Mouse (Mus musculus) MEL (cell line): ENCODE measurements around the gene Ccdc86. TPM values are rescaled to one million over a fixed set of nuclear protein-coding genes. Genes with fewer than 3 reads are reported as not detected.

Experiments
- DNase-seq: peaks from one replicate; pipeline ENCODE4 v3.0.0; 2011; ENCODE audit warnings: low read depth, low spot score
- H3K27ac ChIP-seq: 2 replicates; pipeline ENCODE4 v1.5.1; 2012; ENCODE audit warnings: low read depth, mild to moderate bottlenecking, control low read depth, low read length, moderate library complexity; ENCODE audit not compliant: control insufficient read depth
- H3K27me3 ChIP-seq, 2 experiments: fragments of 150-350 bp in 1 of 2; sonication (generic) in 1 of 2; 2 replicates each; pipeline ENCODE4 v1.6.1; 2012; ENCODE audit warnings: low read length in 2 of 2, mild to moderate bottlenecking in 2 of 2, improper control_type of control experiment in 1 of 2, moderate library complexity in 1 of 2; ENCODE audit not compliant: insufficient read depth in 2 of 2, control insufficient read depth in 1 of 2
- H3K36me3 ChIP-seq, 2 experiments: 2 replicates each; pipeline ENCODE4 v1.6.1; 2012 to 2014; ENCODE audit warnings: low read length in 2 of 2, improper control_type of control experiment in 1 of 2, inconsistent platforms in 1 of 2, mild to moderate bottlenecking in 1 of 2; ENCODE audit not compliant: insufficient read depth in 2 of 2, control insufficient read depth in 1 of 2
- H3K4me1 ChIP-seq, 2 experiments: fragments of 150-350 bp in 1 of 2; sonication (generic) in 1 of 2; 2 replicates each; pipeline ENCODE4 v1.6.1; 2012; ENCODE audit warnings: low read length in 2 of 2, improper control_type of control experiment in 1 of 2, mild to moderate bottlenecking in 1 of 2; ENCODE audit not compliant: insufficient read depth in 2 of 2, control insufficient read depth in 1 of 2
- H3K4me3 ChIP-seq, 2 experiments: fragments of 150-350 bp in 1 of 2; sonication (generic) in 1 of 2; 2 replicates each; pipeline ENCODE4 v1.5.1; 2012; ENCODE audit warnings: low read depth in 2 of 2, low read length in 2 of 2, mild to moderate bottlenecking in 2 of 2, moderate library complexity in 2 of 2, control low read depth in 1 of 2, improper control_type of control experiment in 1 of 2; ENCODE audit not compliant: control insufficient read depth in 1 of 2, insufficient read depth in 1 of 2
- H3K79me2 ChIP-seq: 2 replicates; pipeline ENCODE4 v1.6.1; 2012; ENCODE audit warnings: mild to moderate bottlenecking, low read length, moderate library complexity; ENCODE audit not compliant: control insufficient read depth, poor library complexity, insufficient read depth
- H3K9ac ChIP-seq: 2 replicates; pipeline ENCODE4 v1.6.1; 2012; ENCODE audit warnings: low read depth, mild to moderate bottlenecking, control low read depth, low read length, moderate library complexity; ENCODE audit not compliant: control insufficient read depth, poor library complexity, severe bottlenecking
- H3K9me3 ChIP-seq: fragments of 150-350 bp; sonication (generic); replicated peaks from 2 replicates; pipeline ENCODE4 v1.6.1; 2012; ENCODE audit warnings: mild to moderate bottlenecking, low read length, improper control_type of control experiment, moderate library complexity; ENCODE audit not compliant: insufficient read depth
- BHLHE40 ChIP-seq: IDR thresholded peaks from 2 replicates; pipeline ENCODE4 v1.6.1; 2012; ENCODE audit warnings: low read depth, mild to moderate bottlenecking, inconsistent platforms, low read length, improper control_type of control experiment, borderline replicate concordance
- CHD1 ChIP-seq: IDR thresholded peaks from 2 replicates; pipeline ENCODE4 v1.6.1; 2012; ENCODE audit warnings: low read depth, mild to moderate bottlenecking, inconsistent platforms, low read length, improper control_type of control experiment
- E2F4 ChIP-seq: IDR thresholded peaks from 2 replicates; pipeline ENCODE4 v1.6.1; 2011; ENCODE audit warnings: low read depth, low read length, improper control_type of control experiment, borderline replicate concordance
- ELF1 ChIP-seq: IDR thresholded peaks from 2 replicates; pipeline ENCODE4 v1.6.1; 2014; ENCODE audit warnings: low read depth, mild to moderate bottlenecking, inconsistent platforms, low read length, improper control_type of control experiment, moderate library complexity
- EP300 ChIP-seq, 2 experiments: IDR thresholded peaks; 2 replicates each; pipeline ENCODE4 v1.6.1; 2011; ENCODE audit warnings: improper control_type of control experiment in 2 of 2, low read length in 2 of 2, low read depth in 1 of 2, mild to moderate bottlenecking in 1 of 2
- GABPA ChIP-seq: IDR thresholded peaks from 2 replicates; pipeline ENCODE4 v1.6.1; 2012; ENCODE audit warnings: low read depth, mild to moderate bottlenecking, inconsistent platforms, low read length, improper control_type of control experiment, moderate library complexity
- GATA1 ChIP-seq: IDR thresholded peaks from 2 replicates; pipeline ENCODE4 v1.6.1; 2011; ENCODE audit warnings: low read depth, low read length, improper control_type of control experiment
- KAT2A ChIP-seq: conservative IDR thresholded peaks from 2 replicates; pipeline ENCODE4 v1.6.1; 2012; ENCODE audit warnings: low read depth, low read length, improper control_type of control experiment, inconsistent platforms
- MAX ChIP-seq: IDR thresholded peaks from 2 replicates; pipeline ENCODE4 v1.6.1; 2011; ENCODE audit warnings: low read length, improper control_type of control experiment
- MAZ ChIP-seq: IDR thresholded peaks from 2 replicates; pipeline ENCODE4 v1.6.1; 2012; ENCODE audit warnings: low read depth, mild to moderate bottlenecking, inconsistent platforms, low read length, improper control_type of control experiment
- MEF2A ChIP-seq: IDR thresholded peaks from 2 replicates; pipeline ENCODE4 v1.6.1; 2014; ENCODE audit warnings: low read depth, mild to moderate bottlenecking, inconsistent platforms, low read length, improper control_type of control experiment; ENCODE audit not compliant: poor library complexity, insufficient replicate concordance, severe bottlenecking; ENCODE audit errors: extremely low read depth
- MXI1 ChIP-seq: IDR thresholded peaks from 2 replicates; pipeline ENCODE4 v1.6.1; 2011; ENCODE audit warnings: mild to moderate bottlenecking, low read depth, low read length, improper control_type of control experiment
- MYB ChIP-seq: IDR thresholded peaks from 2 replicates; pipeline ENCODE4 v1.6.1; 2011; ENCODE audit warnings: mild to moderate bottlenecking, low read depth, low read length, improper control_type of control experiment
- MYC ChIP-seq: IDR thresholded peaks from 2 replicates; pipeline ENCODE4 v1.6.1; 2011; ENCODE audit warnings: low read depth, mild to moderate bottlenecking, low read length, improper control_type of control experiment, moderate library complexity
- NELFE ChIP-seq: IDR thresholded peaks from 2 replicates; pipeline ENCODE4 v1.6.1; 2011; ENCODE audit warnings: low read depth, low read length, improper control_type of control experiment
- NRF1 ChIP-seq: IDR thresholded peaks from 2 replicates; pipeline ENCODE4 v1.6.1; 2014; ENCODE audit warnings: low read depth, mild to moderate bottlenecking, inconsistent platforms, low read length, improper control_type of control experiment, moderate library complexity; ENCODE audit not compliant: poor library complexity, insufficient read depth, severe bottlenecking
- POLR2A ChIP-seq, 2 experiments: IDR thresholded peaks; 2 replicates each; pipeline ENCODE4 v1.6.1; 2011 to 2012; ENCODE audit warnings: low read length in 2 of 2, mild to moderate bottlenecking in 2 of 2, control low read depth in 1 of 2, improper control_type of control experiment in 1 of 2, low read depth in 1 of 2, moderate library complexity in 1 of 2; ENCODE audit not compliant: control insufficient read depth in 1 of 2, insufficient read depth in 1 of 2, poor library complexity in 1 of 2
- POLR2AphosphoS2 ChIP-seq: IDR thresholded peaks from 2 replicates; pipeline ENCODE4 v1.6.1; 2011; ENCODE audit warnings: low read length, improper control_type of control experiment
- POLR2AphosphoS5 ChIP-seq: IDR thresholded peaks from 2 replicates; pipeline ENCODE4 v1.6.1; 2012; ENCODE audit warnings: low read depth, borderline replicate concordance, mild to moderate bottlenecking, inconsistent platforms, low read length, moderate library complexity, mixed read lengths
- RAD21 ChIP-seq: IDR thresholded peaks from 2 replicates; pipeline ENCODE4 v1.6.1; 2011; ENCODE audit warnings: mild to moderate bottlenecking, low read depth, low read length, improper control_type of control experiment
- RCOR1 ChIP-seq: IDR thresholded peaks from 2 replicates; pipeline ENCODE4 v1.6.1; 2012; ENCODE audit warnings: low read depth, mild to moderate bottlenecking, inconsistent platforms, low read length, improper control_type of control experiment
- TAL1 ChIP-seq: IDR thresholded peaks from 2 replicates; pipeline ENCODE4 v1.6.1; 2012; ENCODE audit warnings: mild to moderate bottlenecking, inconsistent platforms, low read length, moderate library complexity, mixed read lengths
- TBP ChIP-seq: IDR thresholded peaks from 2 replicates; pipeline ENCODE4 v1.8.0; 2011; ENCODE audit warnings: low read depth, low read length, improper control_type of control experiment
- TCF12 ChIP-seq: IDR thresholded peaks from 2 replicates; pipeline ENCODE4 v1.6.1; 2014; ENCODE audit warnings: low read depth, mild to moderate bottlenecking, inconsistent platforms, low read length, improper control_type of control experiment, moderate library complexity
- USF1 ChIP-seq: IDR thresholded peaks from 2 replicates; pipeline ENCODE4 v1.6.1; 2014; ENCODE audit warnings: low read depth, mild to moderate bottlenecking, inconsistent platforms, low read length, improper control_type of control experiment, moderate library complexity
- USF2 ChIP-seq, 2 experiments: IDR thresholded peaks; 2 replicates each; pipeline ENCODE4 v1.6.1; 2011 to 2012; ENCODE audit warnings: improper control_type of control experiment in 2 of 2, low read length in 2 of 2, borderline replicate concordance in 1 of 2, inconsistent platforms in 1 of 2, low read depth in 1 of 2, mild to moderate bottlenecking in 1 of 2; ENCODE audit not compliant: insufficient read depth in 1 of 2
- ZC3H11A ChIP-seq: IDR thresholded peaks from 2 replicates; pipeline ENCODE4 v1.6.1; 2012; ENCODE audit warnings: low read depth, mild to moderate bottlenecking, inconsistent platforms, low read length, improper control_type of control experiment
- ZNF384 ChIP-seq: IDR thresholded peaks from 2 replicates; pipeline ENCODE4 v1.6.1; 2012; ENCODE audit warnings: low read depth, mild to moderate bottlenecking, inconsistent platforms, low read length, improper control_type of control experiment
- polyA plus RNA-seq, 2 experiments: library from polyadenylated mRNA; stranded (reverse) in 1 of 2; unstranded in 1 of 2; fragments of >175 nt in 1 of 2; fragments of >200 nt in 1 of 2; gene quantifications; 2 replicates each; pipeline versions ENCODE4 v1.2.1 to v1.2.4; 2012; ENCODE audit warnings: low replicate concordance in 2 of 2, low read depth in 1 of 2; ENCODE audit not compliant: insufficient read length in 2 of 2, insufficient read depth in 1 of 2, missing spikeins in 1 of 2
- total RNA-seq: library from RNA; depleted of rRNA; stranded (reverse); fragments of 300-350 nt; gene quantifications from 2 replicates; pipeline ENCODE4 v1.2.3, GENCODE M21; 2012

Gene Ccdc86
- total and polyA plus RNA-seq, 3 experiments = 29.5 to 50.9 TPM; not detected in 1

- TF ChIP-seq MEF2A = peak; percentile 44; the same call in 1 of the 2 replicates
- TF ChIP-seq E2F4 = no peak
- TF ChIP-seq USF2 (IDR thresholded peaks at IDR 0.05; ENCODE audit: borderline replicate concordance in 1 of 2, insufficient read depth in 1 of 2, low read depth in 1 of 2, low read length in 2 of 2) = no peak
- TF ChIP-seq GABPA = no peak
- TF ChIP-seq TAL1 = peak; percentile 38
- TF ChIP-seq BHLHE40 = no peak
- TF ChIP-seq MYC = no peak
- no peak for TF ChIP-seq RCOR1
- no peak for TF ChIP-seq NRF1
- 0 out of 2 replicates have a peak, but pooled peaks have one; percentile 36 for TF ChIP-seq TCF12
- TF ChIP-seq GATA1 = no peak
- TF ChIP-seq ZC3H11A = no peak
- no peak for TF ChIP-seq MAX
- TF ChIP-seq RAD21 = no peak
- no peak for TF ChIP-seq POLR2A (IDR thresholded peaks at IDR 0.05; ENCODE audit: control insufficient read depth in 1 of 2, insufficient read depth in 1 of 2, low read depth in 1 of 2, low read length in 2 of 2, poor library complexity in 1 of 2)
- TF ChIP-seq CHD1 = no peak
These were observed 34.8 kb downstream of the Ccdc86 start (continued) for GRCm38 (mm10) chr19:10914291-10914690.

- no peaks in the 10 kb centered on the region for H3K79me2 ChIP-seq
- H3K9me3 ChIP-seq = no peaks in the 10 kb centered on the region
- H3K27ac ChIP-seq = no peak overlapping the region
- no peak for DNase-seq
- no peak overlapping the region for H3K4me3 ChIP-seq
- TF ChIP-seq MYC = no peak
- TF ChIP-seq EP300 (IDR thresholded peaks at IDR 0.05; ENCODE audit: low read depth in 1 of 2, low read length in 2 of 2) = no peak
- no peak for TF ChIP-seq MXI1
- TF ChIP-seq CHD1 = no peak
- TF ChIP-seq MAZ = no peak
- no peak for TF ChIP-seq NELFE
- TF ChIP-seq MYB = no peak
- no peak for TF ChIP-seq RAD21
- TF ChIP-seq RCOR1 = no peak
- no peak for TF ChIP-seq ELF1
- no peak for TF ChIP-seq POLR2A (IDR thresholded peaks at IDR 0.05; ENCODE audit: control insufficient read depth in 1 of 2, insufficient read depth in 1 of 2, low read depth in 1 of 2, low read length in 2 of 2, poor library complexity in 1 of 2)
- TF ChIP-seq BHLHE40 = no peak
- TF ChIP-seq POLR2AphosphoS2 = no peak
- TF ChIP-seq TBP = no peak
- TF ChIP-seq KAT2A = no peak
- no peak for TF ChIP-seq POLR2AphosphoS5
- no peak for TF ChIP-seq ZNF384
- no peak for TF ChIP-seq USF1
- H3K4me1 ChIP-seq = 0 out of 4 replicates have a peak, but pooled peaks cover 0 to 2% of the 10 kb centered on the region in 2 experiments
- peaks cover 0 to 2% of the 10 kb centered on the region in 2 experiments; a peak in 1 of 4 replicates for H3K36me3 ChIP-seq
- no peaks in the 10 kb centered on the region for H3K27me3 ChIP-seq
- H3K9ac ChIP-seq = no peak overlapping the region
These were observed 39.9 kb downstream of the Ccdc86 start for GRCm38 (mm10) chr19:10909087-10909721.
